Mouse (Mus musculus) liver, embryonic 16.5 days (tissue): ENCODE measurements around the gene Psmc6. TPM values are rescaled to one million over a fixed set of nuclear protein-coding genes. Genes with fewer than 3 reads are reported as not detected.

Experiments
- ATAC-seq: fragments of 200-750 bp; cut with Nextera tagmentation; 2 replicates; pipeline ENCODE4 v1.8.0; 2017; ENCODE audit warnings: low read depth, mild to moderate bottlenecking, moderate number of reproducible peaks, moderate library complexity
- H3K27ac ChIP-seq: fragments of 300-500 bp; sonication (generic); 2 replicates; pipeline ENCODE4 v1.5.1; 2014; ENCODE audit warnings: mild to moderate bottlenecking, low read length
- H3K27me3 ChIP-seq: fragments of 300-500 bp; sonication (generic); 2 replicates; pipeline ENCODE4 v1.6.1; 2014; ENCODE audit warnings: low read depth, low read length, mixed read lengths; ENCODE audit not compliant: control insufficient read depth, insufficient read depth
- H3K36me3 ChIP-seq: fragments of 300-500 bp; sonication (generic); 2 replicates; pipeline ENCODE4 v1.6.1; 2014; ENCODE audit warnings: mild to moderate bottlenecking; ENCODE audit not compliant: control insufficient read depth, insufficient read depth
- H3K4me1 ChIP-seq: fragments of 300-500 bp; sonication (generic); 2 replicates; pipeline ENCODE4 v1.6.1; 2014; ENCODE audit warnings: low read depth, low read length, mixed read lengths; ENCODE audit not compliant: control insufficient read depth
- H3K4me2 ChIP-seq: fragments of 300-500 bp; sonication (generic); 2 replicates; pipeline ENCODE4 v1.6.1; 2014; ENCODE audit warnings: low read depth, low read length, mixed read lengths
- H3K4me3 ChIP-seq: fragments of 300-500 bp; sonication (generic); 2 replicates; pipeline ENCODE4 v1.5.1; 2014; ENCODE audit warnings: low read depth, mild to moderate bottlenecking, low read length
- H3K9ac ChIP-seq: fragments of 300-500 bp; sonication (generic); 2 replicates; pipeline ENCODE4 v1.6.1; 2014; ENCODE audit warnings: low read depth, low read length
- H3K9me3 ChIP-seq: fragments of 300-500 bp; sonication (generic); replicated peaks from 2 replicates; pipeline ENCODE4 v1.6.1; 2016; ENCODE audit warnings: low read length; ENCODE audit not compliant: control insufficient read depth
- WGBS: fragments of 180-500 bp; shearing (Covaris S2); extraction: QIAGEN DNeasy Blood & Tissue Kit; methylation state at CpG from one replicate; pipeline ENCODE4 v1.1.7; 2014; ENCODE audit not compliant: insufficient replicate concordance; 5-methylcytosine and 5-hydroxymethylcytosine counted together
- polyA plus RNA-seq: library from polyadenylated mRNA; unstranded; fragments of >200 nt; fragmentation: Nextera tagmentation; extraction: Ambion mirVana; gene quantifications from 2 replicates; pipeline ENCODE4 v1.2.1, GENCODE M21; 2015

The Psmc6 gene
- polyA plus RNA-seq, 1 experiment from 2014 or later, result 70.8 TPM

DNA sequence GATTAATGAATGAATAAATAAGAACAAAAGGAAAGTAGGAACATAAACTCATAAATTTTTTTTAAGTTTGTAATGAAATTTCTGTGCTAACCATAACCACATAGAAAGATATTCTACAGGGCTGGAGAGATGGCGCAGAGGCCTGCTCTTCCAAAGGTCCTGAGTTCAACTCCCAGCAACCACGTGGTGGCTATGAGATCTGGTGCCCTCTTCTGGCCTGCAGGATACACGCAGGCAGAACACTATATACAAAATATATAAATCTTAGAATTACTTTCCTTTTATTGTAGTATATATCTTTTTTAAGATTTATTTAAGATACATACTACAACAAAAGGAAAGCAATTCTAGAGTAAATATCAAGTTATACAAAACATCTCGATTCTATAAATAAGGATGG is 53.3 kb downstream of the Psmc6 start:
- WGBS, result 65% methylated on average over 4 of the region's 4 CpGs
- peaks cover 6% of the 10 kb centered on the region for H3K4me1 ChIP-seq
- ATAC-seq, result no peak

DNA sequence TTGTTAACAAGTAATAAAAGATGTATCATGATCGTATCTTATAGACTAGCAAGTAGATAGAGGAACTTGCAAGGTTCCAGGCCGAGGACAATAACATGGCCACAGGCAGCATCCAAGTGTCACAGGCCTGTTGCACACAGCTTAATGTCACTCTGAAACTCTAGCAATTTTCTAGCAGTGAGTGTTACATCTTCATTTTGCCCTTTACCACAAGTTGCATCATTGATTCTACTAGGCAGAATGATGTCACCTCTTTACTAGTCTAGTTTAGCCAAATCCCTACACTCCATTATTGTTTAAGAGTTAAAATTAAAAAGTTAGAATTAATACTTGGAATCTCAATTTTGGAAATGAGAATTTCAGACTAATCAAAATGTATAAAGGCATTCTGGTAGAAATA is 56.0 kb downstream of the Psmc6 start:
- 76% methylated on average over 2 of the region's 2 CpGs for WGBS
- Histone ChIP-seq H3K4me3 (no peak overlapping the region), H3K27ac (no peak overlapping the region), H3K9me3 (no peaks in the 10 kb centered on the region), H3K27me3 (no peaks in the 10 kb centered on the region), H3K9ac (no peak overlapping the region), H3K36me3 (no peaks in the 10 kb centered on the region), H3K4me1 (peaks cover 10% of the 10 kb centered on the region), H3K4me2 (no peak overlapping the region)
- ATAC-seq, result no peak

More for the DNA sequence above, 53.3 kb downstream of the Psmc6 start:
- Histone ChIP-seq H3K9ac (no peak overlapping the region), H3K9me3 (no peaks in the 10 kb centered on the region), H3K27ac (no peak overlapping the region), H3K36me3 (no peaks in the 10 kb centered on the region; the same call in 1 of the 2 replicates), H3K27me3 (no peaks in the 10 kb centered on the region), H3K4me2 (no peak overlapping the region), H3K4me3 (no peak overlapping the region)

DNA sequence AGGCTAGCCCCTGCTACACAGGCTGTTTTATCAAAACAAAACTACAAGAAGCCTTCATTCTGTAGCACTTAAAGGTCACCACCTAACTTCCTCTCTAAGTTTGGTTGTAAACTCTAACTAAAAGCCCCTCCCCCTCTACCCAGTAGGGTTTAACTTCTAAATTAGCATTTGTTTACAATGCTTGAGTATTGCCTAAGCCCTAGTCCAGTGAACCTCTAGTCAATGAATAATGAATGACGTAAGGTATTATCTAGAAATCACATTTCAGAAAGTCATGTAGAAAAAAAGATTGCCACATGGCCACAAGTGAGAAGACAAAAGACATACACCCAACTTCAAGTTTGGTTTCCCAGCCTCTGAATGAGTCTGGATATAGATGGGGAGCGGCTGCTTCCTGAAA is 57.9 kb downstream of the Psmc6 start:
- H3K9ac ChIP-seq, result no peak overlapping the region
- peak; percentile 57 for ATAC-seq
- H3K27ac ChIP-seq, result peak overlapping the region; percentile 84

DNA sequence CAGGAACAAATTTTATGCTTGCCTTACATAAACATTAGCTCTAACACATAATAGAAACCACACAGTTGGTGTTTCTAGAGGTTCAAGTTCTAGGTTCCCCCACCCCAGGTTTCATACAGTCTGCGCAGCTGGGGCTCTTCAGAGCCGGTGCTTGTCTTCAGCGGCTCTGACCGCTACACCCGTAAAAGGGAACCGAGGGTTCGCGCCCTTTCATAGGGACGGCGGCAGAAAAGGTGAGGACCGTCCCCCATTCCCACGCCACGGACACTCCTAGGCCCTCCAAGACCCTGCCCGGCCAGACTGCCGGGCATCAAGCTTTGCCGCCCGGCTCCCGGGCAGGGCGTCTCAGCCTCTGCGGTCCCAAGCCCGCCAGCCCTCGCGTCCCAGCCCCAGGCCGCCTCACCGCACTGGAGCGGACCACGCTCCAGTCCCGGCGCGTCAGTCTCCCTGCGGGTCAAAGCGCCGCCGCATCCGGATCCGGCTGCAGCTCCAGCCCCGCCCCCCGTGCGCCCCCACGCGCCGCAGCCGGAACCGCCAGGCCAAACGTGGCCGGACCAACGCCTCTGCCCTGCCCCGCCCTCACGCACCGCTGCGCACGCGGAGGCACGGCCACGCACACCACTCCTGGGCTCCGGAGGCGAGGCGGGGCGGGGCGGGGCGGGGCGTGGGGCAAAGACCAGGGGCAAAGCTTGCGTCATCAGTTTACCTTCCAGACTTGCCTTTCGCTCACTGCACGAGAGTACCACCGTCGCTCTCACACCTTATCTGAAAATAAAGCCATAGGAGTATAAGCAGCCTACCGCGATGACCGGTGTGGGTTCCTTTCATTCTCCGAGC is 59.0 kb downstream of the Psmc6 start:
- H3K4me3 ChIP-seq, result peak overlapping the region; percentile 78
- H3K9me3 ChIP-seq, result no peaks in the 10 kb centered on the region
- peak overlapping the region; percentile 81 for H3K9ac ChIP-seq
- peak overlapping the region; percentile 98 for H3K4me2 ChIP-seq
- H3K27ac ChIP-seq, result peak overlapping the region; percentile 84
- no peaks in the 10 kb centered on the region for H3K27me3 ChIP-seq
- no peaks in the 10 kb centered on the region for H3K36me3 ChIP-seq
- ATAC-seq, result peak; percentile 95
- peaks cover 10% of the 10 kb centered on the region for H3K4me1 ChIP-seq
- WGBS, result under 1% methylated on average over 55 of the region's 71 CpGs

More for the DNA sequence above, 57.9 kb downstream of the Psmc6 start:
- Histone ChIP-seq H3K36me3 (no peaks in the 10 kb centered on the region), H3K4me1 (peaks cover 10% of the 10 kb centered on the region), H3K4me2 (peak overlapping the region; percentile 98), H3K9me3 (no peaks in the 10 kb centered on the region), H3K27me3 (no peaks in the 10 kb centered on the region), H3K4me3 (peak overlapping the region; percentile 78)
- 8% methylated on average over 2 of the region's 2 CpGs for WGBS

DNA sequence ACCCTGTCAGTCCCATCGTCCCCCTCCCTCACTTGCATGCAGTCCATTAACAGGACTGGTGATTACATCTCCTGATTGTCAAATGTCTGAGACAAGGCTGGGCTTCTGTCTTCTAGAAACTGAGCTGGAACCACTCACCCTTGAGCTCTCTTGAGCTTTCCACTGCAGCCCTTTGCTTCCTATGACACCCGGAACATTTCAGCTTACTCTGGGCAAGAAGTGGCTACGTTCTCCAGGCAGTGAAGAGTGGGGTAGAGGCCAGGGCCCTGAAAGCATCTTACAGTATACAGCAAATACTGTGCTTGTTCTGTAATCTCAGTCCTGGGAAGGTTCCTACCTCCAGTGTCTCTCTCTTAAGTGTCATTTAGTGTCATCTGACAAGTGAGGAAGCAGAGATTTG is 59.6 kb downstream of the Psmc6 start:
- H3K27me3 ChIP-seq, result no peaks in the 10 kb centered on the region
- 17% methylated on average over 3 of the region's 3 CpGs for WGBS
- ATAC-seq, result no peak

More for the DNA sequence above, 59.6 kb downstream of the Psmc6 start:
- peaks cover 10% of the 10 kb centered on the region for H3K4me1 ChIP-seq
- H3K9me3 ChIP-seq, result no peaks in the 10 kb centered on the region
- peak overlapping the region; percentile 81 for H3K9ac ChIP-seq
- peak overlapping the region; percentile 84 for H3K27ac ChIP-seq
- H3K36me3 ChIP-seq, result no peaks in the 10 kb centered on the region
- H3K4me2 ChIP-seq, result peak overlapping the region; percentile 98
- H3K4me3 ChIP-seq, result peak overlapping the region; percentile 78

Other genes starting within 250 kb of the Psmc6 start
- gene Gpr137c, start 110.1 kb upstream of the Psmc6 start, polyA plus RNA-seq, result 0.11 and 0.19 TPM in 2 replicates
- gene Txndc16, start 109.5 kb upstream of the Psmc6 start, polyA plus RNA-seq, result 2.6 and 3.2 TPM in 2 replicates
- 37.8 and 44.5 TPM in 2 replicates for gene Ero1l, start 11.0 kb upstream of the Psmc6 start, polyA plus RNA-seq
- gene Styx, start 21.3 kb downstream of the Psmc6 start, polyA plus RNA-seq, result 11.4 and 14.1 TPM in 2 replicates
- 30.3 and 30.8 TPM in 2 replicates for gene Gnpnat1, start 75.1 kb downstream of the Psmc6 start, polyA plus RNA-seq
- 44.8 and 50.4 TPM in 2 replicates for gene Fermt2, start 200.3 kb downstream of the Psmc6 start, polyA plus RNA-seq